Mouse (Mus musculus): ENCODE measurements around the gene S100a10. TPM values are rescaled to one million over a fixed set of nuclear protein-coding genes. Genes with fewer than 3 reads are reported as not detected.
A peak's percentile ranks its signal among the peaks of the same experiment; 100 is the strongest.
"Not testable (repeated sequence)": the region's sequence is repeated elsewhere in the genome, so short reads cannot be mapped to it uniquely, and the experiment has no call there.

Gene S100a10
- polyA plus RNA-seq, 1 experiment from 2014 or later, result 752 TPM

DNA sequence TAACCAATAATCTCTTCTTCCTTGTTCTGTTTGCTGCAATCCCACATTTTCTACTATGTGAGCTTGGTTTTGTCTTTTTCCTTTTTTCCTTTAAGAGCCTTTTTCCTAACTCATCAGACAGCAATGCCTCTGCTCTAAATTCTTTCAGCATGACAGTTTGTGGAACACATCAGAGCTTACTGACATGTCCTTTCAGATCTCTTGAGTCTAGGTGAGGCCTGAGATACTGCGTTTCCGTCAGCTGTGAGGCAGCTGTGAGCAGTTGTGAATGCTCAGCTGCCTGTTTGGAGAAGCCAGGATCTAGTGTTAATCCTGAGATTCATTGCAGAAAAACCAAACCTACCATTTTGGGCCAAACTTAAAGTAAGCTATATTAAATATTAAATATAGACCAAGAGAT, 16.4 kb upstream of the S100a10 start:
- Histone ChIP-seq H3K9me3 (ENCODE audit: control insufficient read depth, low read length) (no peaks in the 10 kb centered on the region), H3K4me3 (ENCODE audit: low read depth, low read length) (no peak overlapping the region), H3K36me3 (ENCODE audit: control insufficient read depth, insufficient read depth, low read length) (no peaks in the 10 kb centered on the region), H3K27ac (replicated peaks; ENCODE audit: low read depth, low read length) (no peak overlapping the region), H3K4me1 (ENCODE audit: control insufficient read depth, insufficient read depth, low read length) (no peaks in the 10 kb centered on the region), H3K4me2 (ENCODE audit: low read depth, low read length) (no peak overlapping the region), H3K9ac (ENCODE audit: low read depth, low read length) (no peak overlapping the region), H3K27me3 (replicated peaks; ENCODE audit: control insufficient read depth, insufficient read depth, low read length) (no peaks in the 10 kb centered on the region)
- WGBS, result 46% methylated on average over 2 of the region's 2 CpGs
- DNase-seq (ENCODE audit: low spot score), result peak; percentile 51
- ATAC-seq (ENCODE audit: low read depth), result no peak

DNA sequence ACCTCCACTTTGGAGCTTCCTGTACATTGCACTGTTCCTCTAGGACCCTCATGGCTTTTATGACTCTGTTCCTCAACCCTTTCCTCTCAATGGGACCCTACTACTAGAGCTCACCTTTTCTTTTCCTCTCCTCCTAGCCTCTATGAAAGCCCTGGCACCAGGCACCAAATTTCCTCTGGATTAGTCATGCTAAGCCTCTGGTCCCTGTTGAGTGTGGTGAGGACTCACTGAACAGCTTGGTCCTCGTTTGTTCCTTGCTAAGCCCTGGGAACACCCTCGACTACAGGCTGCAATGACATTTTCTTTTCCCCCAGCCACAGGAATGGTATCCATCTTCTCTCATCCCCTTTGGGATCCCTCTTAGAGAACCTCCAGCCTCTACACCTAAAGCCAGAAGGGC, 13.4 kb upstream of the S100a10 start:
- Histone ChIP-seq H3K4me1 (ENCODE audit: control insufficient read depth, insufficient read depth, low read length) (no peaks in the 10 kb centered on the region), H3K27me3 (replicated peaks; ENCODE audit: control insufficient read depth, insufficient read depth, low read length) (no peaks in the 10 kb centered on the region), H3K4me2 (ENCODE audit: low read depth, low read length) (no peak overlapping the region), H3K27ac (replicated peaks; ENCODE audit: low read depth, low read length) (no peak overlapping the region), H3K9me3 (ENCODE audit: control insufficient read depth, low read length) (no peaks in the 10 kb centered on the region), H3K36me3 (ENCODE audit: control insufficient read depth, insufficient read depth, low read length) (no peaks in the 10 kb centered on the region), H3K9ac (ENCODE audit: low read depth, low read length) (no peak overlapping the region), H3K4me3 (ENCODE audit: low read depth, low read length) (no peak overlapping the region)
- DNase-seq (ENCODE audit: low spot score) (no peak), ATAC-seq (ENCODE audit: low read depth) (no peak)
- WGBS, result 73% methylated on average over 2 of the region's 2 CpGs

- 68% methylated on average over 6 of the region's 6 CpGs for WGBS
- not testable (repeated sequence) for H3K27ac ChIP-seq (replicated peaks; ENCODE audit: low read depth, low read length); DNase-seq (ENCODE audit: low spot score); H3K4me2 ChIP-seq (ENCODE audit: low read depth, low read length); ATAC-seq (ENCODE audit: low read depth); H3K9me3 ChIP-seq (ENCODE audit: control insufficient read depth, low read length); H3K36me3 ChIP-seq (ENCODE audit: control insufficient read depth, insufficient read depth, low read length); H3K9ac ChIP-seq (ENCODE audit: low read depth, low read length); H3K27me3 ChIP-seq (replicated peaks; ENCODE audit: control insufficient read depth, insufficient read depth, low read length); H3K4me3 ChIP-seq (ENCODE audit: low read depth, low read length); H3K4me1 ChIP-seq (ENCODE audit: control insufficient read depth, insufficient read depth, low read length)
Measured at GRCm38 (mm10) chr3:93544170-93544569, 10.7 kb upstream of the S100a10 start.

DNA sequence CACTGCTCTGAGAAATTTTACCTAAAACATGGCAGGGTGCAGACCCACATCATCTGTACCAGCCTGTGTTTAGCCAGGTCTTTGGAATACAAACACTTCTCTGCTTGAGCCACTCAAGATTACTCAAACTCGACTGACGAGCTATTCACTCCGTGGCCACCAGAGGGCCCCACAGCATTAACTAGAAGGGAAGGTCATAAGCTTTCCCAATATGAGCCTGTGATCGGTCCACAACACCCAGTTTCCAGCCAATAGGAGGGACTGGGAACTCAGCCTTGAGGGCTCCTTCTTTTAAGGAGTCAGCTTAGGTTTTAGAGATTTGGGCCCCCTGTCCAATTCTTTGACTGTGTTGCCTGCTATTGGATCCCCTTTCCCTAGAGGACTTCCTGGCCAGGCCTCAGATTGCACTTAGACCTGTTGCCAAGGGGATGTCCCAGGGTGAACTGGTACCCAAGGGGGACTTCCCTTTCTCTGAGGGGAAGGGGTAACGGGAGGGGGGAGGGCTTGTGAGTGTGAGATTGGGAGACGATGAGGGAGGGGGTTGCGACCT, 7.7 kb upstream of the S100a10 start:
- no peaks in the 10 kb centered on the region for H3K36me3 ChIP-seq (ENCODE audit: control insufficient read depth, insufficient read depth, low read length)
- no peak overlapping the region for H3K9ac ChIP-seq (ENCODE audit: low read depth, low read length)
- WGBS, result 25% methylated on average over 7 of the region's 7 CpGs
- no peak overlapping the region for H3K27ac ChIP-seq (replicated peaks; ENCODE audit: low read depth, low read length)
- no peak overlapping the region for H3K4me2 ChIP-seq (ENCODE audit: low read depth, low read length)
- no peaks in the 10 kb centered on the region for H3K27me3 ChIP-seq (replicated peaks; ENCODE audit: control insufficient read depth, insufficient read depth, low read length)
- peaks cover 4% of the 10 kb centered on the region; the same call in 1 of the 2 replicates for H3K4me1 ChIP-seq (ENCODE audit: control insufficient read depth, insufficient read depth, low read length)
- H3K4me3 ChIP-seq (ENCODE audit: low read depth, low read length), result no peak overlapping the region
- ATAC-seq (ENCODE audit: low read depth) (peak; percentile 53; the same call in 1 of the 2 replicates), DNase-seq (ENCODE audit: low spot score) (peak; percentile 84)
- no peaks in the 10 kb centered on the region for H3K9me3 ChIP-seq (ENCODE audit: control insufficient read depth, low read length)

DNA sequence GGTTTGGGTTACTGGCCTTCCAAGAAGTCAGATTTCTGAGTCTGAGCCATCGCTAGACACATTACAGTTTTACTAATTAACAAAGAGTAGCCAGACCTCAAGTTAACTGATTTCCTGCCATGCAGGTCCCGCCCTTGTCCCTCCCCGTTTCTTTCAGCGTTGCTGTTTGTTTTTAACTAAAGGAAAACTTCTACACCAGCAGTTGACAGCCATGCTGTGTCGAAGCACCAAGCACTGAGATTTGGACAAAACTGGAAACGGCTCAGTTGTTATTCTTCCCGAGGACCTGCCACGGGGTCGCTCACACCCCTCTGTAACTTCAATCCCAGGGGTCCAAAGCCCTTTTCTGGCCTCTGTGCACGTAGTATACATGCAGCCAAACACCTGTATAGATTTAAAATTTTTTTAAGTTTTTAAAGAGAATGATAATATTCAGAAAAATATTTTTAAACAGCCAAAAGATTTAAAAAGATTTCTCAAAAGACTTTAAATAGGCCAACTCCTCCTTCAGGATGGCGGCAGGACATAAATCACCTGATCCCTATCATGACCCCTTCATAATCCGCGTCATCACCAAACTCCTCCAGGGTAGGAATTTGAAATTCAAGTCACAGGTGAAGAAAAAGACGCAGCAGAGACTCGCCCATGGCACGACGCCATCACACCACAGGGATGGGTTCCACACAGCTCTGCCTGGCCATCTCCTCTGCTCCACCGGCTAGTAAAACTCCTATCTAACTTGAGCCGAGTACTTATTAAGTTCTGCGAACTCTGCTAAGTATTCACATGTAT, 6.9 kb upstream of the S100a10 start:
- 66% methylated on average over 20 of the region's 20 CpGs for WGBS
- H3K27me3 ChIP-seq (replicated peaks; ENCODE audit: control insufficient read depth, insufficient read depth, low read length), result no peaks in the 10 kb centered on the region
- H3K36me3 ChIP-seq (ENCODE audit: control insufficient read depth, insufficient read depth, low read length), result no peaks in the 10 kb centered on the region
- no peak overlapping the region for H3K9ac ChIP-seq (ENCODE audit: low read depth, low read length)
- DNase-seq (ENCODE audit: low spot score) (no peak), ATAC-seq (ENCODE audit: low read depth) (no peak)
- H3K27ac ChIP-seq (replicated peaks; ENCODE audit: low read depth, low read length), result no peak overlapping the region
- no peak overlapping the region for H3K4me2 ChIP-seq (ENCODE audit: low read depth, low read length)
- peaks cover 8% of the 10 kb centered on the region; the same call in 1 of the 2 replicates for H3K4me1 ChIP-seq (ENCODE audit: control insufficient read depth, insufficient read depth, low read length)
- no peaks in the 10 kb centered on the region for H3K9me3 ChIP-seq (ENCODE audit: control insufficient read depth, low read length)
- no peak overlapping the region for H3K4me3 ChIP-seq (ENCODE audit: low read depth, low read length)

DNA sequence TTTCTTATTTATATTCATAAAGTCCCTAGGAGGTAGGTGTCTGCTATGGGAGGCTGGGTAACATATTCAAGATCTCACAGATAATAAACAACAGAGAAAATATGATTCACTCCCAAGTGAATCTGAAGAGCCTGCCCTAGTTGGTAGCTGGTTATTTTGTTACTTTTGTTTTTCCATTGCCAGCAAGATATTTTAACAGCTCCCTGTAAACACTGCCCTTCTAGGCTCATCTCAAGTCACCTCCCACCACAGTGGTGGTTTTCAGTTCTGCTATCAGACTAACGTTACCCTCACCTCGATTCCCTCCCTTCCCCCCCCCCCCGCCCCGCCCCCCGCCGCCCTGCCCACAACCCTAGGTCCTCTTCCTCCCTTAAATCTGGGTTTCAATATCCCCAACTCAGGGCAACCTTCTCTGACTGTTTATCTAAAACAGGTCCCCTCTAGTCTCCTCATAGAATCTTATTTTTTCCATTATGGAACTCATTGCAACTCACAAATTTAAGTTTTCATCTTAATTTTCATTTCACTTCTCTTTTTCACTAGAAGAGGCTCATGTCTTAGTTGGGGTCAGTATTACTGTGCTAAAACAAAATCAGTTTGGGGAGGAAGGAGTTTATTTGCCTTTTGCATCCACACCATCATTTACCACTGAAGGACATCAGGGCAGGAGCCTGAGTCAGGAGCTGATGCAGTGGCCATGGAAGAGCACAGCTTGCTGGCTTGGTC, 6.2 kb upstream of the S100a10 start:
- DNase-seq (ENCODE audit: low spot score) (no peak), ATAC-seq (ENCODE audit: low read depth) (no peak)
- H3K4me3 ChIP-seq (ENCODE audit: low read depth, low read length), result no peak overlapping the region
- H3K4me2 ChIP-seq (ENCODE audit: low read depth, low read length), result no peak overlapping the region
- 68% methylated on average over 6 of the region's 6 CpGs for WGBS
- H3K27ac ChIP-seq (replicated peaks; ENCODE audit: low read depth, low read length), result no peak overlapping the region
- peaks cover 14% of the 10 kb centered on the region for H3K4me1 ChIP-seq (ENCODE audit: control insufficient read depth, insufficient read depth, low read length)
- H3K9ac ChIP-seq (ENCODE audit: low read depth, low read length), result no peak overlapping the region
- no peaks in the 10 kb centered on the region for H3K27me3 ChIP-seq (replicated peaks; ENCODE audit: control insufficient read depth, insufficient read depth, low read length)
- no peaks in the 10 kb centered on the region for H3K9me3 ChIP-seq (ENCODE audit: control insufficient read depth, low read length)
- no peaks in the 10 kb centered on the region for H3K36me3 ChIP-seq (ENCODE audit: control insufficient read depth, insufficient read depth, low read length)

GRCm38 (mm10) chr3:93549986-93550385, 4.9 kb upstream of the S100a10 start:
- H3K4me2 ChIP-seq (ENCODE audit: low read depth, low read length), result no peak overlapping the region
- 72% methylated on average over 4 of the region's 4 CpGs for WGBS
- ATAC-seq (ENCODE audit: low read depth) (no peak), DNase-seq (ENCODE audit: low spot score) (no peak)
- peaks cover 23% of the 10 kb centered on the region for H3K4me1 ChIP-seq (ENCODE audit: control insufficient read depth, insufficient read depth, low read length)
- H3K27ac ChIP-seq (replicated peaks; ENCODE audit: low read depth, low read length), result no peak overlapping the region
- H3K27me3 ChIP-seq (replicated peaks; ENCODE audit: control insufficient read depth, insufficient read depth, low read length), result no peaks in the 10 kb centered on the region
- no peaks in the 10 kb centered on the region for H3K9me3 ChIP-seq (ENCODE audit: control insufficient read depth, low read length)
- H3K4me3 ChIP-seq (ENCODE audit: low read depth, low read length), result no peak overlapping the region
- H3K9ac ChIP-seq (ENCODE audit: low read depth, low read length), result no peak overlapping the region
- H3K36me3 ChIP-seq (ENCODE audit: control insufficient read depth, insufficient read depth, low read length), result no peaks in the 10 kb centered on the region

DNA sequence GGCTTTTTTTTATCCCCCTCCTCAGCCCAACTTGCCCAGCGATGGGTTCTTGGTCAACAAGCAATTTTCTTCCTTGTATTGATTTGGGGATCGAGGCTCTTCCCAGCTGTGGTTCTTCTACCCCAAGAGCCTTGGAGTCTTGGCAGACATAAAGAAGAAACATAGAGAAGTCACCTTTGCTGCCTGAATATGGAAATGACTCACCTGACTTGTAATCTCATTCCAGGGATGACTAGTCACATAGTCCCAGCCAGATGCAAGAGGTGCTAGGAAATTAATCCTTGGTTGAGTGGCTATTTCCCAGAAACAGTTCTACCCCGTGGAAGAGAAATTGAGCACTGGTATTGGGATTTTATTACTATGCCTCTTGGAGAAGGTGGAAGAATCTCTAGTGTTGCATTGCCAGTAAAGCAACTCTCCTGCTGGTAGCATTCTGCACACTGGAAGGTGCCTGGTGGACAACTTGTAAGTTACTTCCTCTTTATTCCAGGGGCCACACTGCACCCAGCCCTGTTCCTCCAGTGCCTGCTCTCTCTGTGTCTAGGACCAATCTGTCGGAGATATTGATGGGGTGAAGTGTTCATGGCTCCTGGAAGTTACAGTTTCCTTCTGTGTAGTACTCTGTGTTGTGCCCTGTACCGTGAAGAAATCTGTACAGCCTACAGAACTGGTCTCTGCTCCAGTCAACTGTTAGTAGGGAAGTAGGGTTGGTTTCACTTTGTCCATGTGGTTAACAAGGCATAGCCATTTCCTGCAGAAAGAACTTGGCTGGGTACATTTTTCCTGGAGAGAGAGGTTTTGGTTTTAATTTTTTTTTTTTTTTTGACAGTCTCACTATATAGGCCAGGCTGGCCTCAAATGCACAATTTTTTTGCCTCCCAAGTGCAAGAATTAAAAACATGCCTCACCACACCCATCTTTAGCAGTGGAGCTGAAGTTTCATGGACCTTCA, 2.7 kb upstream of the S100a10 start:
- DNase-seq (ENCODE audit: low spot score) (peak; percentile 27), ATAC-seq (ENCODE audit: low read depth) (no peak)
- peaks cover 36% of the 10 kb centered on the region for H3K4me1 ChIP-seq (ENCODE audit: control insufficient read depth, insufficient read depth, low read length)
- no peak overlapping the region; the same call in 1 of the 2 replicates for H3K27ac ChIP-seq (replicated peaks; ENCODE audit: low read depth, low read length)
- H3K36me3 ChIP-seq (ENCODE audit: control insufficient read depth, insufficient read depth, low read length), result no peaks in the 10 kb centered on the region
- no peaks in the 10 kb centered on the region for H3K27me3 ChIP-seq (replicated peaks; ENCODE audit: control insufficient read depth, insufficient read depth, low read length)
- no peak overlapping the region for H3K9ac ChIP-seq (ENCODE audit: low read depth, low read length)
- 77% methylated on average over 5 of the region's 5 CpGs for WGBS
- H3K9me3 ChIP-seq (ENCODE audit: control insufficient read depth, low read length), result no peaks in the 10 kb centered on the region
- H3K4me3 ChIP-seq (ENCODE audit: low read depth, low read length), result no peak overlapping the region
- no peak overlapping the region for H3K4me2 ChIP-seq (ENCODE audit: low read depth, low read length)
